13 mouse cellular contexts compared by ENCODE assay signal in genomic region chr7:16412220-16412896, GRCm38 (mm10). TPM values are rescaled to one million over a fixed set of nuclear protein-coding genes. Genes with fewer than 3 reads are reported as not detected.
A peak's percentile ranks its signal among the peaks of the same experiment; 100 is the strongest.
DNase-seq lines count a peak whose midpoint lies in the region; ATAC-seq and TF ChIP-seq lines count a peak whose summit lies in the region.
"Had no signal": no experiment of that assay in that cellular context is flagged by ENCODE, and none has a peak within 500 bp of the region (broad histone marks: within the 10 kb centered on the region; RNA-seq: fewer than 3 reads in every experiment).

No protein-coding gene starts in this region.

- peak; percentile 81 for ATAC-seq in heart, embryonic 11.5 days (replicated peaks; ENCODE audit: insufficient number of reproducible peaks, low FRiP score, low TSS enrichment)
- ATAC-seq in hematopoietic stem cell, adult 5-6 weeks (replicated peaks in 1 of 2; ENCODE audit: insufficient read depth in 1 of 2, low FRiP score in 2 of 2, low TSS enrichment in 1 of 2, low read depth in 1 of 2, poor library complexity in 2 of 2, severe bottlenecking in 2 of 2): peak; percentile 40 to 42; a peak in 2 of 4 replicates
- ATAC-seq: Patski had no signal

- whole genome bisulfite sequencing in heart, embryonic 11.5 days (ENCODE audit: insufficient replicate concordance): 72% methylated on average over 8 of the region's 8 CpGs

- H3K79me2 ChIP-seq in CH12.LX (replicated peaks; ENCODE audit: control insufficient read depth, extremely low read depth, insufficient read depth, poor library complexity, severe bottlenecking): peaks cover 6% of the 10 kb centered on the region

- in situ Hi-C loops in CH12.LX (cut with MboI; ENCODE audit: low pct_ligation_motif_present, low pct_unique_long_range_greater_than_20kb, low sequenced_read_pairs): no loop called here

- H3K4me3 ChIP-seq in heart, embryonic 11.5 days (ENCODE audit: low read depth, low read length): no peak overlapping the region
- H3K4me3 ChIP-seq in CH12.LX (replicated peaks in 1 of 3; ENCODE audit: low read depth in 2 of 3, low read length in 2 of 3, poor library complexity in 1 of 3): no peak overlapping the region
- H3K4me3 ChIP-seq: erythroblast, embryonic 14.5 days; limb, embryonic 12.5 days had no signal

- intact Hi-C loops in heart, postnatal 14 days (cut with DNase I): no loop called here

- peak overlapping the region; percentile 23; the same call in 1 of the 2 replicates for H3K9ac ChIP-seq in heart, embryonic 11.5 days (ENCODE audit: low read depth, low read length)
- H3K9ac ChIP-seq in CH12.LX (ENCODE audit: insufficient read depth, low read depth): no peak overlapping the region
- H3K9ac ChIP-seq: limb, embryonic 12.5 days had no signal

- H3K9me3 ChIP-seq in heart, embryonic 11.5 days (replicated peaks; ENCODE audit: control insufficient read depth, low read length): no peaks in the 10 kb centered on the region
- no peaks in the 10 kb centered on the region for H3K9me3 ChIP-seq in CH12.LX (replicated peaks; ENCODE audit: low read length)
- H3K9me3 ChIP-seq: limb, embryonic 12.5 days had no signal

- no peak for DNase-seq in heart, postnatal 14 days
- DNase-seq in CH12.LX (ENCODE audit: extremely low read depth): no peak
- DNase-seq in lung, postnatal 14 days: peak; percentile 28
- no peak for DNase-seq in adipocyte (ENCODE audit: low spot score)
- no peak for DNase-seq in spleen, adult 12 weeks (ENCODE audit: low spot score)
- DNase-seq in embryo, embryonic 9.5 days (ENCODE audit: extremely low spot score): no peak
- DNase-seq: cerebellum, postnatal 10 days; right cerebral cortex, adult 18-20 months had no signal

- H3K4me2 ChIP-seq in heart, embryonic 11.5 days: peak overlapping the region; percentile 24
- H3K4me2 ChIP-seq in CH12.LX (ENCODE audit: insufficient read depth, low read depth, poor library complexity, severe bottlenecking): no peak overlapping the region
- H3K4me2 ChIP-seq: limb, embryonic 12.5 days had no signal

- H3K4me1 ChIP-seq in heart, embryonic 11.5 days (ENCODE audit: control insufficient read depth, insufficient read depth, low read length): peaks cover 27% of the 10 kb centered on the region
- H3K4me1 ChIP-seq in CH12.LX (ENCODE audit: control insufficient read depth in 1 of 2, insufficient read depth in 2 of 2): peaks cover 15 to 59% of the 10 kb centered on the region in 2 experiments

- no peak for TF ChIP-seq CTCF in CH12.LX (conservative IDR thresholded peaks at IDR 0.05 in 1 of 2, IDR thresholded peaks at IDR 0.05 in 1 of 2; ENCODE audit: low read depth in 2 of 2, low read length in 2 of 2)

- H3K27me3 ChIP-seq in heart, embryonic 11.5 days (ENCODE audit: control insufficient read depth, insufficient read depth, low read length): no peaks in the 10 kb centered on the region
- no peaks in the 10 kb centered on the region for H3K27me3 ChIP-seq in CH12.LX (replicated peaks)
- H3K27me3 ChIP-seq: limb, embryonic 12.5 days; Patski had no signal

- TF ChIP-seq RAD21 in CH12.LX (IDR thresholded peaks at IDR 0.05; ENCODE audit: low read depth, low read length): no peak

- dilution Hi-C loops in CH12.LX (cut with MboI; ENCODE audit: extremely low pct_ligation_motif_present, extremely low pct_unique_long_range_greater_than_20kb, low sequenced_read_pairs): no loop called here

- peaks cover 15% of the 10 kb centered on the region for H3K36me3 ChIP-seq in heart, embryonic 11.5 days (ENCODE audit: control insufficient read depth, insufficient read depth, low read length)
- peaks cover 26 to 82% of the 10 kb centered on the region in 2 experiments for H3K36me3 ChIP-seq in CH12.LX (replicated peaks in 1 of 2; ENCODE audit: control insufficient read depth in 1 of 2, insufficient read depth in 1 of 2, low read length in 1 of 2)

- H3K27ac ChIP-seq in heart, embryonic 11.5 days (ENCODE audit: low read depth, low read length): peak overlapping the region; percentile 89
- H3K27ac ChIP-seq in CH12.LX (ENCODE audit: insufficient read depth, low read depth): no peak overlapping the region
- H3K27ac ChIP-seq: limb, embryonic 12.5 days had no signal

- no peak for TF ChIP-seq EP300 in CH12.LX (IDR thresholded peaks at IDR 0.05; ENCODE audit: low read length)

- TF ChIP-seq POLR2A in CH12.LX (IDR thresholded peaks at IDR 0.05; ENCODE audit: low read depth, low read length): 0 out of 2 replicates have a peak, but pooled peaks have one; percentile 2

TF ChIP-seq in CH12.LX, 34 proteins besides CTCF, POLR2A, EP300 and RAD21:
- TF ChIP-seq MEF2A (IDR thresholded peaks at IDR 0.05; ENCODE audit: borderline replicate concordance, low read depth, low read length): no peak
- TF ChIP-seq MAX (IDR thresholded peaks at IDR 0.05; ENCODE audit: low read length): no peak
- no peak for TF ChIP-seq MYC (IDR thresholded peaks at IDR 0.05; ENCODE audit: low read depth, low read length)
- no peak for TF ChIP-seq ZMIZ1 (IDR thresholded peaks at IDR 0.05; ENCODE audit: low read depth, low read length)
- no peak for TF ChIP-seq GABPA (IDR thresholded peaks at IDR 0.05; ENCODE audit: insufficient replicate concordance, low read depth, low read length)
- no peak for TF ChIP-seq PAX5 (IDR thresholded peaks at IDR 0.05; ENCODE audit: low read length)
- TF ChIP-seq MAZ (IDR thresholded peaks at IDR 0.05; ENCODE audit: low read depth, low read length): no peak
- TF ChIP-seq USF1 (IDR thresholded peaks at IDR 0.05; ENCODE audit: low read depth, low read length): no peak

RNA-seq across cellular contexts. Expression of gene Zc3h4, which starts 11.6 kb away (rescaled TPM):
- 9.4 and 12.8 TPM in 2 replicates for polyA plus RNA-seq in heart, embryonic 11.5 days (2014; fragmentation: Nextera tagmentation; extraction: Ambion mirVana)
- total RNA-seq in heart, postnatal 14 days (2021): 10 to 100 TPM; 29.5 to 30.1 TPM
- 26.8 and 30.4 TPM in 2 replicates for total RNA-seq in CH12.LX (2012; rRNA removed)
- total RNA-seq in CH12.LX (2014; rRNA removed): 9.0 and 10.0 TPM in 2 replicates
- 34.0 and 44.2 TPM in 2 replicates for polyA plus RNA-seq in CH12.LX (2012; ENCODE audit: insufficient read length, low read depth)
- total RNA-seq in hematopoietic stem cell, adult 5-6 weeks (2017): 38.8 and 53.3 TPM in 2 replicates

RNA-seq across cellular contexts. Expression of gene Sae1, which starts 24.8 kb away (rescaled TPM):
- 222 and 243 TPM in 2 replicates for polyA plus RNA-seq in heart, embryonic 11.5 days (2014; fragmentation: Nextera tagmentation; extraction: Ambion mirVana)
- 10 to 100 TPM; 41.8 to 47.6 TPM for total RNA-seq in heart, postnatal 14 days (2021)
- total RNA-seq in CH12.LX (2012; rRNA removed) (146 and 181 TPM in 2 replicates), CH12.LX (2014; rRNA removed) (160 and 170 TPM in 2 replicates)
- polyA plus RNA-seq in CH12.LX (2012; ENCODE audit: insufficient read length, low read depth): 271 and 298 TPM in 2 replicates
- 316 and 403 TPM in 2 replicates for total RNA-seq in hematopoietic stem cell, adult 5-6 weeks (2017)

RNA-seq across cellular contexts. Expression of gene Tmem160, which starts 40.2 kb away (rescaled TPM):
- polyA plus RNA-seq in heart, embryonic 11.5 days (2014; fragmentation: Nextera tagmentation; extraction: Ambion mirVana): 69.4 and 78.6 TPM in 2 replicates
- total RNA-seq in heart, postnatal 14 days (2021): 10 to 100 TPM; 85.0 to 86.8 TPM
- total RNA-seq in CH12.LX (2012; rRNA removed) (89.1 and 97.8 TPM in 2 replicates), CH12.LX (2014; rRNA removed) (28.8 and 30.9 TPM in 2 replicates)
- polyA plus RNA-seq in CH12.LX (2012; ENCODE audit: insufficient read length, low read depth): 48.9 and 54.4 TPM in 2 replicates
- total RNA-seq in hematopoietic stem cell, adult 5-6 weeks (2017): 6.1 and 11.9 TPM in 2 replicates
